Mouse (Mus musculus) brain, embryonic 18.5 days (tissue): Measurements from ENCODE around the gene Yeats2.

ENCODE experiments used
- DNase-seq: peaks from one replicate; pipeline ENCODE4 v3.0.0-alpha.2; 2012; ENCODE audit warnings: low read depth, low spot score

Gene Yeats2

DNA sequence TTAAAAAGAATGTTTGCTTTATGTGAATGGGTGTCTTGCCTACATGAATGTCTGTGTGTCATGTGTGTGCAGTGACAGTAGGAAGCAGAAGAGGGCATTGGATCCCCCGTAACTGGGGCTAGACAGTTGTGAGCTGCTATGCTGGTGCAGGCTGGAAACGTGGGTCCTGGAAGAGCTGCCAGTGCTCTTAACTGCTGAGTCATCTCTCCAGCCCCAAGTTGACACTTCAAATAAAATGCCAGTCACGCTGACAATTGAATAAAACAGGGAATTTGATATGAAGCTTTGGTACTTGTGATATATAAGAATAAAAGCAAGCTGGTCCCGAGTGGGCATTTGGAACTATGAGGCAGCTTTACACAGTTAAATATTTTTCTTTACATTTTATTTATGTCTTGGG is 139.4 kb downstream of the Yeats2 start:
- DNase-seq: no peak
